Mouse (Mus musculus): ENCODE data around the gene Nkiras1.

GRCm38 (mm10) chr14:18292578-18292977 is 21.6 kb downstream of the Nkiras1 start:
- no peak for TF ChIP-seq POLR2A (IDR thresholded peaks at IDR 0.05; ENCODE audit: low read depth, low read length)
- no peak for TF ChIP-seq CTCF (IDR thresholded peaks at IDR 0.05; ENCODE audit: extremely low read depth, insufficient read depth, insufficient read length, insufficient replicate concordance)

All from spleen, adult 2 months (tissue).